Mouse (Mus musculus): Measurements from ENCODE around the gene Cd93.

Gene Cd93

GRCm38 (mm10) chr2:148443249-148443958 is at the start of gene Cd93:
Gene Cd93 (minus strand): TSS chr2:148443563.
- no peak for DNase-seq (ENCODE audit: low spot score)

GRCm38 (mm10) chr2:148492108-148492507 is 48.7 kb upstream of the Cd93 start:
- DNase-seq (ENCODE audit: low spot score) = no peak

- DNase-seq (ENCODE audit: low spot score) = no peak
Observed at GRCm38 (mm10) chr2:148490150-148490549, 46.8 kb upstream of the Cd93 start.

DNA sequence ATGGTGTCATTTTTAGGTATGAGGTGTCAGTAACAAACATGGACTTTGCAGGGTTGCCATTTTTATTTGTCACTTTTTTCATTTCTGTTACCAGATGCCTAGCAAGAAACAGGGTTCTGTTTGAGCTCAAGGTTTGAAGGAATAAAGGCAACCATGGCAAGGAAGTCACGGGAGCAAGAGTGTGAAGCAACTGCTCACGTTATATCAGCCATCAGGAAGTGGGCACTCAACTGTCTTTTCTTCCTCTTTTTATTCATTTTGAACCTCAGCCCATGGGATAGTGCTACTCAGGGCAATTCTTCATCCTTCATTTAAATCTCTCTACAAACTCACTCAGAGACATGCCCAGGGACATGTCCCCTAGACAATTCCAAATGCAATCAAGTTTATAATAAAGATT is 45.5 kb upstream of the Cd93 start:
- DNase-seq (ENCODE audit: low spot score) = no peak

DNA sequence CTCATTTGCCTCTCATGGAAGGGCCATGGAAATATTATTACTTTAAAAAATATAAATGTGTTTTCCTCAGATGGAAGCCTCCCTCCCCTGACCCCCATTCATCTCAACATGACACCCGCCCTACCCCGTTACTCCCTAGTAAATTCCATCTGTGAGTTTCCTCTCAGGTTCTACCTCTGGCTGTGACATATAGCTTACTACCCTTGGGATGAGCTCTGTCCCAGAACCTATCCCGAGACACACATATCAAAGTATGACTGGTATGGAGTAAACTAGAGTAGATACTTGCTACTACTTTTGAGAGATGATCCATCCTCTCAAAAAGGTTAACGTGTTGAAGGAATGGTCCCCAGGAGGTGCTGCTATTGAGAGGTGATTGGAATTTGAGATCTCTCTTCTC is 42.2 kb upstream of the Cd93 start:
- no peak for DNase-seq (ENCODE audit: low spot score)

GRCm38 (mm10) chr2:148480376-148480775 is 37.0 kb upstream of the Cd93 start:
- no peak for DNase-seq (ENCODE audit: low spot score)

GRCm38 (mm10) chr2:148478141-148478701 is 34.9 kb upstream of the Cd93 start:
- no peak for DNase-seq (ENCODE audit: low spot score)

DNA sequence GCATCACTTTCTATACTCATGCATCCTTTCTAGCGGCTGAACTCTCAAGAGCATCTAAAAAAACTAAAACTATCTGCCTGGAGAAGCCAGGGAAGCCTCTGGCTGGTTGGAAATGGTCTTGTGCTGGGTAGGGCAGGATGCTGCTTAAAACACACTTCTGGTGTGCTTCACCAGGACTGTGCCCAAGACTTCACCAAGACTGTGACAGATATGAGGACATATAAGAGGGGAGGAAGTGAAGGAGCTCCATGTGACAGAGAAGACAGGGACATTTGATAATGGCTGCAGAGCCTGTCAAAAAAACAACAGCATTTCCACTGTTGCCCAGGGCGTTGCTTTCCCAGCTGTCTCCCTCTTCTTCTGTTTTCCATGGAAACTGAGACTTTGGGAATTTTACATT is 34.0 kb upstream of the Cd93 start:
- DNase-seq (ENCODE audit: low spot score) = no peak

- DNase-seq (ENCODE audit: low spot score) = no peak
Observed at GRCm38 (mm10) chr2:148476576-148476975, 33.2 kb upstream of the Cd93 start.

GRCm38 (mm10) chr2:148475879-148476495 is 32.6 kb upstream of the Cd93 start:
- no peak for DNase-seq (ENCODE audit: low spot score)

DNA sequence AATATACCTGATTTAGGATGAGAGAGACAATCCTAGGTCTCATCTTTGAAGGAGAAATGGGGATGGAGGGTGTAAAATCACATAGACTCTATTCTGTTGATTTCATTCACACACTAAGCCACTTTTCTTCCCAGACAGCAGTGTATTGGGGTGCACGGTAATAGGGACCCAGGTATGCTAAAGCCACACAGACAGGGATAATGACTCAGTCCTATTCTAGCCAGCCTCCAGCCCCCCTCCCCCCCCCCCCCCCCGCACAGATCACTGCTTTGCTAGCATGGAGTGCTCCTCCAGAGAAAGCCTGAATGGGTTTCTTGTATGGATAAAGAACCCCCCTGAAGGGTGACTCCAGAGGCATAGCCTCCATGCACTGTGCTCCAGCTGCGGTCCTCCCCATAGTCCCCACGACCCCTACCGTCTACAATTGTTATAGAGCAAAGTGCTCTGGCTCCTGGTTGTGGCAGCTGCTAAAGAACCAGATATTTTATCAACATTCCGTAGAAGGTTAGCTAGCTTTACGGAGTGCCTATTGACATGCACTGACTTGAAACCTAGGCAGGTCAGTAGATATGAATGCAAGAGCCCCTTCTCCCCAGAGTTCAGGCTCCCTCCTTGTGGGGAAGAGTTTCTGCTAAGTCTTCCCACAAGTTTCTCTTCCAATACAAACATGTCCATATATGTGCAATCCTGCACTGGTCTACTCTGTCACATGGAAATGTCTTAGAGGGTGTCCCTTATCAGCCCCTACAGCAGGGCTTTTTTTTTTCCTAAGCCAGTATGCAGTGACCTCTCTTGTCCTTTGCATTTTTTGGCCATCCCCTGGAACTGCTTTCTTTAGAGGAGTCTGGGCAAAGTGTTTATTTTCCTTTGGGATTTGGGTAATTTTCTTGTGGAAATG is 26.2 kb upstream of the Cd93 start:
- no peak for DNase-seq (ENCODE audit: low spot score)

GRCm38 (mm10) chr2:148467921-148468440 is 24.6 kb upstream of the Cd93 start:
- no peak for DNase-seq (ENCODE audit: low spot score)

- DNase-seq (ENCODE audit: low spot score) = no peak
Observed at GRCm38 (mm10) chr2:148455341-148455740, 12.0 kb upstream of the Cd93 start.

DNA sequence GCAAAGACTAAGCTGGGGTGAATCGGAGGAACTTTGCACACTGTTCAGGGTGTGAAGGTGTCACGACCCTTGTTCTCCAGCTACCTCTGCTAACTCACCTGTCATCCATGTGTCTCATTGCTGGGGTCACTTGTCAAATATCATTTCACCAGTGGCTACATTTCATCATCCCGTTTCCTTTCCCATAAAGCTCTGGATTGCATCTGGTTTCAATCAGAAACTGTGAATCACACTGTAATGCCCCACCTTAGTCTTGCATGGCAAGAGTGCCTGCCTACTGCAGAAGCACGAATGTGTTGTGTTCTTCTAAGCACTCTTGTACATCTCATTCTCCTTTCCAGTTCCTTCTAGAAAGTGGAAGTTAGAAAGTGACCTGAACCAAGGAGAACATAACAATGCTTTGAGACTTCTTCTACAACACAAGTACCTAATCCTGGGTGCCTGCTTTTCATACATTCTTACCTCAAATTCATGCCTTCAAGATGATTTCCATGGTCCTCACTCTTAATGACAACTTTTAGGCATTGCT is 10.7 kb upstream of the Cd93 start:
- DNase-seq (ENCODE audit: low spot score) = no peak

GRCm38 (mm10) chr2:148453061-148453460 is 9.7 kb upstream of the Cd93 start:
- DNase-seq (ENCODE audit: low spot score) = no peak

- no peak for DNase-seq (ENCODE audit: low spot score)
Observed at GRCm38 (mm10) chr2:148451498-148451897, 8.1 kb upstream of the Cd93 start.

GRCm38 (mm10) chr2:148450616-148451015 is 7.3 kb upstream of the Cd93 start:
- DNase-seq (ENCODE audit: low spot score) = no peak

- no peak for DNase-seq (ENCODE audit: low spot score)
Observed at GRCm38 (mm10) chr2:148449659-148450058, 6.3 kb upstream of the Cd93 start.

GRCm38 (mm10) chr2:148446446-148446845 is 3.1 kb upstream of the Cd93 start:
- no peak for DNase-seq (ENCODE audit: low spot score)

GRCm38 (mm10) chr2:148445616-148446015 is 2.3 kb upstream of the Cd93 start:
- DNase-seq (ENCODE audit: low spot score) = no peak

- no peak for DNase-seq (ENCODE audit: low spot score)
Observed at GRCm38 (mm10) chr2:148444472-148444871, 1.1 kb upstream of the Cd93 start.

DNA sequence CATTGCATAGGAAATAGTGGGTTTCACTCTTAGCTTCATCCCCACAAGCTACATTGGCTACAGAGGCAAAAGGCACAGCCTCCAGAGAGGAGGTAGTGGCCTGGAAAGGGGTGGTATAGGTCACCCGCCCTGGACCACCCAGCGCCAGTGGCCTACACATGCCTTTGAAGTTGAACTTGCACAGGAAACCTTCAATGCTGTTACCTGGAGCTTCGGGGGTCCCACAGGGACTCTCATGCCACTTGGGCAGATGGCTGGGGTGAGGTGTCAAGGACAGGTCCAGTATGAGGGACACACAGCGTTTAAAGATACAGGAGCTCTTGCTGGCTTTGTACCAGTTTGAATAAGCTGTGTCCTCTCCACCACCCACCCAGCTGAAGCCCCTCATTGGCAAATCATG is 653 bp downstream of the Cd93 start:
- no peak for DNase-seq (ENCODE audit: low spot score)
